Mouse (Mus musculus) bone marrow macrophage, adult 2 months (primary cell): ENCODE measurements around the gene Gemin4. TPM values are rescaled to one million over a fixed set of nuclear protein-coding genes. Genes with fewer than 3 reads are reported as not detected.

Experiments
- H3K27ac ChIP-seq: 2 replicates; pipeline ENCODE4 v1.5.1; 2012; ENCODE audit warnings: low read depth, low read length; ENCODE audit not compliant: insufficient read depth
- H3K4me1 ChIP-seq: 2 replicates; pipeline ENCODE4 v1.6.1; 2012; ENCODE audit warnings: low read length; ENCODE audit not compliant: control insufficient read depth, insufficient read depth
- H3K4me3 ChIP-seq: 2 replicates; pipeline ENCODE4 v1.5.1; 2012; ENCODE audit warnings: mild to moderate bottlenecking, low read length, moderate library complexity; ENCODE audit not compliant: insufficient read depth
- CTCF ChIP-seq: IDR thresholded peaks from 2 replicates; pipeline ENCODE4 v1.5.1; 2012; ENCODE audit warnings: low read depth, mild to moderate bottlenecking, low read length, moderate library complexity
- POLR2A ChIP-seq: IDR thresholded peaks from 2 replicates; pipeline ENCODE4 v1.6.1; 2012; ENCODE audit warnings: mild to moderate bottlenecking, low read depth, low read length, borderline replicate concordance
- polyA plus RNA-seq: library from polyadenylated mRNA; stranded (reverse); fragments of >200 nt; gene quantifications from 2 replicates; pipeline ENCODE4 v1.2.4, GENCODE M21; 2012; ENCODE audit not compliant: missing spikeins, insufficient read depth, insufficient read length

Gene Gemin4
- polyA plus RNA-seq, 1 experiment: 3.2 TPM

DNA sequence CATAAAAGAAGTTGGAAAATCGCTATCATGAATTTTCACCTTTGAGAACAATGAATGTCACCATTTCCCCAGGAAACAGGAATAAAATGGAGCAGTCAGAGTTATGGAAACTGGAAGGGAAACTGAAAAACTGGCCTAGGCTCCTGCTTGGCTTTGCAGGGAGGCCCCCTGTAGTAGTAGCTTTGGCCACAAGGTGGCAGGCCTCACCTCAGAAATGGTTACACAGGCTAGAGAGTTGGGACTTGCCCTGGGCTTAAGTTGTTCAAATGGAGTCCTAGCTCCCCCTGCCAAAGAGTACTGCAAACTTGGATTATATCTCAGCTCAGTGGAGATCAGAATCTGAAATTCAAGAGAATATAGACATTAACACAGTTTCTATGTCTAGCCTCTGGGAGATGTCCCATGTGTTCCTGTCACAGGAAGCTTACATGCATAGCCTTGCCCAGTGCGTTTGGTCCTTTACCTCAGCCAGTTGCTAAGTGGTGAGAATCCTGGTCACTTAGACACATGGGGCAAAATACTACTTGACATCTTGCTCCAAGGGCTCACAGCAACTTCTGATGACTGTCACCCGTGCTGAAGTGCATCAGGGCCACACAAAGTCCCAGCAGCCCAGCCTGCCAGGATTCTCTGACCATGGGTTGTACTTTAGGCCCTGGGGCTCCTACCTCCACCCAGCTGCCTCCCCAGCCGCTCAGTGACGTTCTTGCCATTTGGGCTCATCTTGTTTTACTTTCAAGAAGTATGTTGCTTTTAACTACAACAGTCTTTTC, 35.9 kb upstream of the Gemin4 start:
- Histone ChIP-seq H3K4me1 (no peaks in the 10 kb centered on the region), H3K27ac (no peak overlapping the region), H3K4me3 (no peak overlapping the region)
- TF ChIP-seq POLR2A (no peak), CTCF (peak; percentile 77)

DNA sequence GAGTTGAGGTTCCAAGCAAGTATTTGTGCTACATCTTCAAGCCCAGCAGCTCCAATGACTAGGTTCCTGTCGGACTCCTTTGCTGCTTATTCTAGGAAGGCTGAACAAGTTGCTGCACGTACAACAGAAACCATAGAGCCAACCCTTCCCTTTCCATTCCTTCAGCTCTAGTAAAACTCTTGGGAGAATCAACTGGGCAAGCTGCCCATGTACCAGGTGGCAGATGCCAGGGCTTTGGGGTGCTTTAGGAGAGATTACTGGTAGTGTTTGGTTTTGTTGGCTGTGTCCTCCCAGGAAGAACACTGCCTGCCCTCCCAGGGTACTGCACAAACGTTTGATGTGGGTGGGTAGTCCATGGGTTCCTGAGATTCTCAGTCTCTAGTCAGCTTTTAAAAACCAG, 34.6 kb upstream of the Gemin4 start:
- H3K4me1 ChIP-seq: no peaks in the 10 kb centered on the region
- no peak for TF ChIP-seq CTCF
- TF ChIP-seq POLR2A: no peak

DNA sequence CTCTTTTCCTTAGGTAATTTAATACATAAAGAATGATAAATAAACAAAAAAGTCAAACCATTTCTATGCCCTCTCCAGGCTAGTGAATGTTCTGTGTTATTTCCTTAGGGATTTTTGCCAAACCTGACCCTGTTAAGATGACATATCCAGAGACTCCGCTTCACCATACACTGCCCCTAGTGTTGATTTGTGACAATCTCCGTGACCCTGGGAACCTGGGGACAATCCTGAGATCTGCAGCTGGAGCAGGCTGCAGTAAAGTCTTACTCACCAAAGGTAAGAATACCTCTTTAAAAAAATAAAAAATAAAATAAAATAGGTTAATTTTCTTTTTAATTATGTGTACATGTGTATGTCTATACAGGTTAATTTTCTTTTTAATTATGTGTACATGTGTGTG, 29.8 kb upstream of the Gemin4 start:
- Histone ChIP-seq H3K4me1 (peaks cover 3% of the 10 kb centered on the region), H3K27ac (no peak overlapping the region), H3K4me3 (no peak overlapping the region)
- no peak for TF ChIP-seq POLR2A
- no peak for TF ChIP-seq CTCF

More for the DNA sequence above, 34.6 kb upstream of the Gemin4 start:
- Histone ChIP-seq H3K4me3 (no peak overlapping the region), H3K27ac (no peak overlapping the region)

DNA sequence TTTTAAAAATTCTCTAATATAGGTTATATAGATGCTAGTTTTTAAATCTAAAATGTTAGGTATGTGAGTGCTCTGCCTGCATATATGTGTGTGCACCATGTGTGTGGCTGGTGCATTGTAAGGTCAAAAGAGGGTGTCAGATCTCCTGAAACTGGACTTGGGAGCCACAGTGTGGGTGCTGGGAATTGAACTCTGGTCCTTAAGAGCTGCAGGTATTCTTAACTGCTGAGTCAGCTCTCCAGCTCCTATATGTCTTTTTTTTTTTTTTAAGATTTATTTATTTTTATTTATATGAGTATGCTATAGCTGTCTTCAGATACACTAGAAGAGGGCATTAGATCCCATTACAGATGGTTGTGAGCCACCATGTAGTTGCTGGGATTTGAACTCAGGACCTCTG, 29.0 kb upstream of the Gemin4 start:
- TF ChIP-seq POLR2A (no peak), CTCF (no peak)
- peaks cover 3% of the 10 kb centered on the region for H3K4me1 ChIP-seq
- no peak overlapping the region for H3K27ac ChIP-seq
- H3K4me3 ChIP-seq: no peak overlapping the region

DNA sequence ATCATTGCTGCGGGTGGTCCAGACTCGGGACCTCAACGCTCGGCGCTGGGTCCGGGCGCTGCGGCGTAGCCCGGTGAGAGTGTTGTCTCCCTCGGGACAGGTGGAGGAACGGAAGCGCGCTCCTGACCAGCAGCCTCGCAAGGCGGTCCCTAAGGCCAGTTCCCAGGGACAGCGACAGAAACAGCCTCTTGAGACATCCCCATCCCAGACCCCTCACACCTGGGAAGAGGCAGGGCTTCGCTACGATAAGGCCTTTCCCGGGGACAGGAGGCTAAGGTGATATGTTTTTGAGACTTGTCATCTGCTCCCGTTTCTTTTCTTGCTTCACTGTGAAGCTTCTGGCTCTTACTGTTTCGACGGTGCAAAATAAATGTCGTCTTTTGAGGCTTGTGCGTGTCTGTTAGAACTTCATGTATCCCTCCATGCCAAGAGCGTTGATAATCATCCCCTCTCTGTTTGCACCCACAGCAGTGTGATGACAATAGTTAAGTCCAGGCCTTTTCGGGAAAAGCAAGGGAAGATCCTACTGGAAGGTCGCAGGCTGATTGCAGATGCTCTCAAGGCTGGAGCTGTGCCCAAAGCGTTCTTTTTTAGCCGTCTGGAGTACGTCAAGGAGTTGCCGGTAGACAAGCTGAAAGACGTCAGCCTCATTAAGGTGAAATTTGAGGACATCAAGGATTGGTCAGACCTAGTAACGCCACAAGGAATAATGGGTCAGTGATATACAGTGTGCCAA, 26.5 kb upstream of the Gemin4 start:
- no peak for TF ChIP-seq CTCF
- TF ChIP-seq POLR2A: no peak
- Histone ChIP-seq H3K4me3 (peak overlapping the region; percentile 85), H3K27ac (no peak overlapping the region), H3K4me1 (peaks cover 3% of the 10 kb centered on the region)

DNA sequence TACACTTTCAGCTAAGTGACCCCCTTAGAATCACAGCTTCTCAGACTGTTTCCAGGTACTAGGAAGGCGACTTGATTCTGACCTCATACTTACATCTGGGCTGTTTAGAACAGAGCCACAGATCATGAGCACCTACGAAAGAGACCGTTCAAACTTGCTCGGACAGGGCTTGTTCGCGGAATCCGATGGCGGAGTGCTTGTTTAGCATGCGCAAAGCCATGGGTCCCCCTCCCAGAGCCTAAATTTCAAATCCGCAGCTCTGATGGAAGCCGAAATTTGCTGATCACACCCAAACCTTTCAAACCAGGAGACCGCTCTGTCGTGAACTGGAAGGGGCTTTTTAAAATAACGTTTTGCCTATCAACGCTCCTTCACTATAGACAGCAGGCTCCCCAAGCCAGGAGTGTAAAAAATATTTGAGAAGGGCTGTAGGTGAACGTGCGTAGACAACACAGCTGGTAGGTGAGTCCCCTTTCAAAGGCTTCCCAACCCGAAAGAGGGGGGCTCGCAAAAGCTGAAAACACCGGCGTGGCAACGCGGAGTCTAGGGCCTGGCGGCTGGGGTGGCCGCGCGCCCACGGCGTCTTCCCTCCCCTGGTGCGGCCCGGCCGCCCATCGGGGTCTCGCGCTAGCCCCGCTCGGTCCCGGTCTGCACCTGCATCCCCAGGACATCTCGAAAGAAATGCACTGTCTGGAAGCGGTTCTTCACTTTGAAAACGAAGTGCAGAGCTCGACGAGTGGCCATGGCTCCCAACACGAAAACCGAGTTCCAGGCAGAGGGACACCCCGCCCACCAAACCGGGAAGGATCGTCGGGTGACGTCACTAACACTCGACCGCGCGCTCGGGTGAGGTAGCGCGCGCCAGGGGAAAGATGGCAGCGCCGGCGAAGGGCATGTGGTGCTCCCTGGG, 25.7 kb upstream of the Gemin4 start, which contains the start of the genes Mrm3 and Glod4:
Gene Mrm3, plus strand, starts transcription at position 815 of the 910 bp plus-strand sequence.
Gene Glod4, minus strand, starts transcription at position 825 of the 910 bp plus-strand sequence.
- H3K4me3 ChIP-seq: peak within 1 kb of the TSS; percentile 85
- H3K4me1 ChIP-seq: peaks cover 3% of the 10 kb centered on the region
- TF ChIP-seq CTCF: no peak
- no peak; the same call in 1 of the 2 replicates for TF ChIP-seq POLR2A
- H3K27ac ChIP-seq: no peak within 1 kb of the TSS

DNA sequence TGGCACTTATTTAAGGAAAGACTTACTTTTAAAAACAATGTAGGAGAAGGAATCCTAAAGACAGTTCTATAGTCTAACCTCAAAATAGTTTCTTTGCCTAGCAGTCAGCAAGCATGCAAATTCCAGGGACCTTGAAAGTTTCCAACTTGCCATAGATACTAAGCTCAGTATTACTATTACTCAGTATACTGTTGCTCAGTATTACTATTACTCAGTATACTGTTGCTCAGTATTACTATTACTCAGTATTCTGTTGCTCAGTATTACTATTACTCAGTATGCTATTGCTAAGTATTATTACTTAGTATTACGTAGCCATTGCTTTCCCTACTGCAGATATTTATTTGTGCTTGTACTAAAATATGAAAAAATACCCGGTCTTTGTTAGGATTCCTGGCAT, 22.3 kb upstream of the Gemin4 start:
- no peak overlapping the region for H3K27ac ChIP-seq
- H3K4me1 ChIP-seq: peaks cover 3% of the 10 kb centered on the region
- no peak for TF ChIP-seq POLR2A
- no peak for TF ChIP-seq CTCF
- H3K4me3 ChIP-seq: no peak overlapping the region

DNA sequence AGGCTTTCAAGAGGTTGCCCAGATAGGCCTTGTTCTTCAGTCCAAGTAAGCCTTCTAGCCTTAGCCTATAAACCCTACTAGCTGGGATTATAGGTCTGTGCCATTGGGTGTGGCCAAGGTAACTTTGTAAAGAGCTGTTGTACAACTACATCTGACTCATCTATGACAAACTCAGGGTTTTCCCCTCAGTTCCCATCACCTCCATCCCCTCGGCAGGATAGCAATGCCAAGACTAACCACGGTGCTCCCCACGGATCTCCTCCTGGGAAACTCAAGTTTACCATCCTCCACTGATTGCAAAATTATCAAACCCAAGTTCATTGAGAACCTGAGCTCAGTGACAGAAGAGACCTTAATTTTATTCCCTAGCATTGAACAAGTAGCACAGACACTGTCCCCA, 18.7 kb upstream of the Gemin4 start:
- Histone ChIP-seq H3K4me1 (no peaks in the 10 kb centered on the region), H3K27ac (no peak overlapping the region), H3K4me3 (no peak overlapping the region)
- no peak for TF ChIP-seq CTCF
- TF ChIP-seq POLR2A: no peak

DNA sequence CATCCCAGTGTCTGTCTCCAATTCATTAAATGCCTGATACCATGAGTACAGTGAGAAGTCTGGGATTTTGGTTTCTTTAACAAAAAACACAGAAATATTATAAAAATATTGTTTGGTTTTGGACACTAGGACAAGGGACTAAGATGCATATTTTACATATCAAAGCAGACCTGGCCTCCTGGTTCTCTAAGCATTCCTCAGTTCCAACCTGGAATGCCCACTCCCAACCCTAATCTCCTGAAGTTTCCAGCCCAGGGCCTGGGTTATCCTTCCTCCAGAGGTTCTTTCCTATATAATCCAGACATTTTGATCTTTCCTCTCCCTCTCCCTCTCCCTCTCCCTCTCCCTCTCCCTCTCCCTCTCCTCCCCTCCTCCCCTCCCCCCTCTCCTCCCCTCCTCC, 7.6 kb upstream of the Gemin4 start:
- Histone ChIP-seq H3K4me3 (no peak overlapping the region), H3K27ac (no peak overlapping the region), H3K4me1 (no peaks in the 10 kb centered on the region)
- TF ChIP-seq POLR2A: no peak
- no peak for TF ChIP-seq CTCF

DNA sequence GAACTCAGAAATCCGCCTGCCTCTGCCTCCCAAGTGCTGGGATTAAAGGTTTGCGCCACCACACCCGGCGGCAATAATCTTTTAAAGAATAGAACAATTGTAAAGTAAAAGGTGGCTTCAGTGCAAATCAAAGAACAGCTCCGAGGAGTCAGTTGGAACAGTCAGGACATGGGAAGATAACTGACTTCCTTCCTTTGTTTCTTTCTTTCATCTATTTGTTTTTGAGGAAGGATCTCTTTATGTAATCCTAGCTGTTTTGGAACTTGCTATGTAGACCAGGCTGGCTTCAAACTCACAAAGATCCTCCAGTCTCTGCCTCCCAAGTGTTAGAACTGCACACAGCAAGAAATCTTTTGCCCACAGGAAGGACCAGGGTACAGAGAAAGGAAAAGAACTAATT, 7.2 kb upstream of the Gemin4 start:
- TF ChIP-seq CTCF (no peak), POLR2A (no peak)
- Histone ChIP-seq H3K4me3 (no peak overlapping the region), H3K4me1 (no peaks in the 10 kb centered on the region), H3K27ac (no peak overlapping the region)
